Mouse (Mus musculus): ENCODE results near the gene Lmo3. TPM values are rescaled to one million over a fixed set of nuclear protein-coding genes. Genes with fewer than 3 reads are reported as not detected.

Lmo3 gene
- polyA plus RNA-seq, 1 experiment, result 8.7 TPM

DNA sequence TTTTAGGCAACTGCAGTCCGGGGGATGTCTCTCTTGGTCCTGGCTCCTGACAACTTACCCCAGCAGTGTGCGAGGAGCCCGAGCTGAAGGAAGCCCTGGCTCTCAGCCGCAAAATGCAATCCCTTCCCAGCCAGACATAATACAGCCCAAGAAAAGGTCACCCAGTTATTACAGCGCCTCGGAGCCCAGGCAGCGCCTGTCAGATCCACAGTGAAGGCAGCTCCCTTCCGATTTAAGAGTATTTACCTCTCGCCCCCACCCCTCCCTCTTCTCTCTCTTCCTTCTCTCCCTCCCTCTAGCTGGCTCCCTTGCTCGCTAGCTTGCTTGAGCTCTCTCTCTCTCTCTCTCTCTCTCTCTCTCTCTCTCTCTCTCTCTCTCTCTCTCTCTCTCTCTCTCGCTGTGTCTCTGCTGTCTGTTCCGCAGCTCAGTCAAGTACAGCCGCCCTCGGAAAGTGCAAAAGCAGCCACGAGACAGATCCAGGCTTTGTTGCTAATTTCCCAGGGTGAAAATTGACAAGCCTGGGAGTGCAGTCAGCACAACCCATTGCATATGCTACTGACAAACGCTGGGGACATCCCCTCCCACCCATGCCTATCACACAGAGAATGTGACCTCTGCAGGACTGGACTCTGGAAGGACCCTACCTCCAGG, 159.0 kb downstream of the Lmo3 start:
- Histone ChIP-seq H3K4me3 (replicated peaks; ENCODE audit: insufficient read depth, low read depth, low read length) (peak overlapping the region; percentile 36), H3K27ac (ENCODE audit: insufficient read depth, low read length) (no peak overlapping the region), H3K27me3 (ENCODE audit: control insufficient read depth, insufficient read depth, low read length) (no peaks in the 10 kb centered on the region; the same call in 1 of the 2 replicates), H3K4me1 (ENCODE audit: control insufficient read depth, insufficient read depth, low read length) (no peaks in the 10 kb centered on the region; the same call in 1 of the 2 replicates)
- TF ChIP-seq POLR2A (IDR thresholded peaks at IDR 0.05; ENCODE audit: borderline replicate concordance, insufficient read depth, low read length), result no peak
- no peak for TF ChIP-seq CTCF (IDR thresholded peaks at IDR 0.05; ENCODE audit: borderline replicate concordance, insufficient read depth, low read depth, low read length)
- DNase-seq, result peak in 1 of 2 experiments; percentile 4
- under 1% methylated on average over 16 of the region's 16 CpGs for WGBS

- no peak for TF ChIP-seq POLR2A (IDR thresholded peaks at IDR 0.05; ENCODE audit: borderline replicate concordance, insufficient read depth, low read length)
- no peak for TF ChIP-seq CTCF (IDR thresholded peaks at IDR 0.05; ENCODE audit: borderline replicate concordance, insufficient read depth, low read depth, low read length)
- under 1% methylated on average over 24 of the region's 24 CpGs for WGBS
- Histone ChIP-seq H3K4me1 (ENCODE audit: control insufficient read depth, insufficient read depth, low read length) (no peaks in the 10 kb centered on the region; the same call in 1 of the 2 replicates), H3K27ac (ENCODE audit: insufficient read depth, low read length) (no peak overlapping the region), H3K4me3 (replicated peaks; ENCODE audit: insufficient read depth, low read depth, low read length) (peak overlapping the region; percentile 38), H3K27me3 (ENCODE audit: control insufficient read depth, insufficient read depth, low read length) (no peaks in the 10 kb centered on the region; the same call in 1 of the 2 replicates)
- DNase-seq, result no peak
Measured at GRCm38 (mm10) chr6:138421931-138422531, 159.7 kb downstream of the Lmo3 start.

DNA sequence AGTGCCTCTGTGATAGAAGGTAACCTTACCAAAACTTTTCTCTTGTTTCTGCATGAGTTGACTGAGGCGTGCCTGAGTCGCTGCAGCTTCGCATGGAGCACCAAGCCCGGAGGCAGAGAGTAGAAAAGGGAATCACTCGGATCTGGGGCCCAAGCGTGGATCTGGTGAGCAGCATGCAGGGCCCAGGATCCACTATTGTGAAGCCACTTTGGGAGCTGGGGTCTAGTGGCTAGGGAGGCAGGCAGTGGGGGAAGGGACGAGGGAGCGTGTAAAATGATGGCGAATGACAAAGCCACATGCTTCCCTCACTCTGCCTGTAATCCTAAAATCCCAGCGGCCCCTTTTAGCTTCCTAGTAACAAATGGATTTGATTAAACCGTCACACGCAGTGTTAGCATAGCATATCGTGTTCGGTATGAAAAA, 160.6 kb downstream of the Lmo3 start:
- DNase-seq, result no peak
- Histone ChIP-seq H3K27me3 (ENCODE audit: control insufficient read depth, insufficient read depth, low read length) (no peaks in the 10 kb centered on the region; the same call in 1 of the 2 replicates), H3K4me3 (replicated peaks; ENCODE audit: insufficient read depth, low read depth, low read length) (no peak overlapping the region), H3K4me1 (ENCODE audit: control insufficient read depth, insufficient read depth, low read length) (no peaks in the 10 kb centered on the region; the same call in 1 of the 2 replicates), H3K27ac (ENCODE audit: insufficient read depth, low read length) (no peak overlapping the region)
- no peak for TF ChIP-seq POLR2A (IDR thresholded peaks at IDR 0.05; ENCODE audit: borderline replicate concordance, insufficient read depth, low read length)
- no peak for TF ChIP-seq CTCF (IDR thresholded peaks at IDR 0.05; ENCODE audit: borderline replicate concordance, insufficient read depth, low read depth, low read length)
- WGBS, result 4% methylated on average over 14 of the region's 14 CpGs

- Histone ChIP-seq H3K27ac (ENCODE audit: insufficient read depth, low read length) (no peak overlapping the region), H3K4me3 (replicated peaks; ENCODE audit: insufficient read depth, low read depth, low read length) (no peak overlapping the region), H3K27me3 (ENCODE audit: control insufficient read depth, insufficient read depth, low read length) (no peaks in the 10 kb centered on the region; the same call in 1 of the 2 replicates), H3K4me1 (ENCODE audit: control insufficient read depth, insufficient read depth, low read length) (no peaks in the 10 kb centered on the region; the same call in 1 of the 2 replicates)
- 13% methylated on average over 3 of the region's 3 CpGs for WGBS
- no peak for DNase-seq
- no peak for TF ChIP-seq POLR2A (IDR thresholded peaks at IDR 0.05; ENCODE audit: borderline replicate concordance, insufficient read depth, low read length)
- TF ChIP-seq CTCF (IDR thresholded peaks at IDR 0.05; ENCODE audit: borderline replicate concordance, insufficient read depth, low read depth, low read length), result no peak
Measured at GRCm38 (mm10) chr6:138420536-138420891, 161.3 kb downstream of the Lmo3 start.

DNA sequence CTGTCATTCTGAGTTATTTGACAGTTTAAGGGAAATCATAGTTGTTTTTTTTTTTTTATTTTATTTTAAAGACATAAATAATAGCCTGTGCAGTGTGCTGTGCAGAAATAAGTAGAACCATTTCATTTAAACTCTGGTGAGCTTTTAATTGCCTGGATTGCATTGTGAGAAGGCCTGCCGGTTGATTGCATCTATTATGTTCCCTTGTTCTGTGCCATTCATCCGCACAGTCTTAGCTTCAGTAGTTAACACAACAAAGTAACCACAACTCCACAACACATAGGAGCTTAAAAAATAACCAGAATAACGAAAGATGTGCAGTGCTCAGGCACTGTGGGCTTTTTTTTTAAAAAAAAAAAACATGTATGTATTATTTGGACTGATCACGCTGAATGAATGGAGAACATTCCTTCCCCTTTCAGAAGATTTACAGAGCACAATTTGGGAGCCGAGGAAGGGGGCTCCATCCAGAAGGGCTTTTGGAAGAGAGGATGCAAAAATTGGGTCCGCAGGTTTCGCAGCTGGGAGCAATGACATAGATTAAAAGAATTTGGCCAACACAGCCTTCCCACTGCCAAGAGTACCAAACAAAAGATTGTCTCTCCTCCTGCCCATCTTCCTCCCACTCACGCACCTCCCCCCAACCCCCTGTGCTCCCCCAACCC, 161.8 kb downstream of the Lmo3 start:
- Histone ChIP-seq H3K27me3 (ENCODE audit: control insufficient read depth, insufficient read depth, low read length) (no peaks in the 10 kb centered on the region; the same call in 1 of the 2 replicates), H3K27ac (ENCODE audit: insufficient read depth, low read length) (no peak overlapping the region), H3K4me3 (replicated peaks; ENCODE audit: insufficient read depth, low read depth, low read length) (no peak overlapping the region), H3K4me1 (ENCODE audit: control insufficient read depth, insufficient read depth, low read length) (no peaks in the 10 kb centered on the region; the same call in 1 of the 2 replicates)
- TF ChIP-seq CTCF (IDR thresholded peaks at IDR 0.05; ENCODE audit: borderline replicate concordance, insufficient read depth, low read depth, low read length) (no peak), POLR2A (IDR thresholded peaks at IDR 0.05; ENCODE audit: borderline replicate concordance, insufficient read depth, low read length) (no peak)
- DNase-seq, result no peak
- WGBS, result 45% methylated on average over 8 of the region's 8 CpGs

GRCm38 (mm10) chr6:138412075-138412474, 169.7 kb downstream of the Lmo3 start:
- DNase-seq, result no peak
- no peaks in the 10 kb centered on the region for H3K27me3 ChIP-seq (ENCODE audit: control insufficient read depth, insufficient read depth, low read length)
- no peak for TF ChIP-seq POLR2A (IDR thresholded peaks at IDR 0.05; ENCODE audit: borderline replicate concordance, insufficient read depth, low read length)
- TF ChIP-seq CTCF (IDR thresholded peaks at IDR 0.05; ENCODE audit: borderline replicate concordance, insufficient read depth, low read depth, low read length), result no peak
- H3K27ac ChIP-seq (ENCODE audit: insufficient read depth, low read length), result no peak overlapping the region
- no peak overlapping the region for H3K4me3 ChIP-seq (replicated peaks; ENCODE audit: insufficient read depth, low read depth, low read length)
- H3K4me1 ChIP-seq (ENCODE audit: control insufficient read depth, insufficient read depth, low read length), result no peaks in the 10 kb centered on the region
- WGBS, result 87% methylated on average over 3 of the region's 3 CpGs

GRCm38 (mm10) chr6:138402031-138402430, 179.7 kb downstream of the Lmo3 start:
- WGBS, result 88% methylated on average over 6 of the region's 6 CpGs
- TF ChIP-seq CTCF (IDR thresholded peaks at IDR 0.05; ENCODE audit: borderline replicate concordance, insufficient read depth, low read depth, low read length) (no peak), POLR2A (IDR thresholded peaks at IDR 0.05; ENCODE audit: borderline replicate concordance, insufficient read depth, low read length) (no peak)
- no peak overlapping the region for H3K27ac ChIP-seq (ENCODE audit: insufficient read depth, low read length)
- DNase-seq, result no peak
- no peaks in the 10 kb centered on the region for H3K27me3 ChIP-seq (ENCODE audit: control insufficient read depth, insufficient read depth, low read length)
- H3K4me3 ChIP-seq (replicated peaks; ENCODE audit: insufficient read depth, low read depth, low read length), result no peak overlapping the region
- no peaks in the 10 kb centered on the region for H3K4me1 ChIP-seq (ENCODE audit: control insufficient read depth, insufficient read depth, low read length)
